Mouse (Mus musculus): ENCODE results near the gene Ces3a.
"Not testable (repeated sequence)": the region's sequence is repeated elsewhere in the genome, so short reads cannot be mapped to it uniquely, and the experiment has no call there.

Ces3a gene

GRCm38 (mm10) chr8:105102101-105102785 lies 53.8 kb downstream of the Ces3a start:
- not testable (repeated sequence) for DNase-seq

GRCm38 (mm10) chr8:105103701-105104100 lies 55.3 kb downstream of the Ces3a start:
- not testable (repeated sequence) for DNase-seq

DNA sequence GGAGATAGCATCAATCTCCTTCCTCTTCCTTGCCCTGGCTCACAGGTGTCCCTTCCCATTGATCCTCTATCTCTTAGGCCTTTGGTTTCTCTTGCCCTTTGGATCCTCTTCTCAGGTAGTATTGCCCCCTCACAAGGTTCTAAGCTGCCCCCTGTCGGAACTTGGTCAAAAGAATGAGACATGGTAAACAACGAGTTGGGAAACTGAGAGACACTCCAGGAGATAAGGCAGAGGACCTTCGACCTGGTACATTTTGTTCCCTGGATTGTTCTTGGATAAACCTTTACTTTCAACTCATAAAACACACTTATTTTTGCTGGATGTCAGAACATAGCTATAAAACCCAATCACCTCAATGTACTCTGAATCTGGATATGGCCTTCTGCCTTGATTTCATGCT lies 55.8 kb downstream of the Ces3a start:
- DNase-seq, result no peak

Measured in embryo, embryonic 11 days (tissue).